Mouse (Mus musculus) testis, adult 2 months (tissue): ENCODE data around the gene Ttc17.

Experiments used
- CTCF ChIP-seq: fragments of 200-500 bp; IDR thresholded peaks from 2 replicates; pipeline ENCODE4 v1.5.1; 2012; ENCODE audit warnings: low read depth, mild to moderate bottlenecking, inconsistent platforms, low read length, moderate library complexity; ENCODE audit not compliant: control insufficient read depth, insufficient read depth, insufficient replicate concordance
- POLR2A ChIP-seq: fragments of 200-500 bp; IDR thresholded peaks from 2 replicates; pipeline ENCODE4 v1.6.1; 2012; ENCODE audit warnings: low read depth, mild to moderate bottlenecking, inconsistent platforms, low read length, moderate library complexity; ENCODE audit not compliant: control insufficient read depth

DNA sequence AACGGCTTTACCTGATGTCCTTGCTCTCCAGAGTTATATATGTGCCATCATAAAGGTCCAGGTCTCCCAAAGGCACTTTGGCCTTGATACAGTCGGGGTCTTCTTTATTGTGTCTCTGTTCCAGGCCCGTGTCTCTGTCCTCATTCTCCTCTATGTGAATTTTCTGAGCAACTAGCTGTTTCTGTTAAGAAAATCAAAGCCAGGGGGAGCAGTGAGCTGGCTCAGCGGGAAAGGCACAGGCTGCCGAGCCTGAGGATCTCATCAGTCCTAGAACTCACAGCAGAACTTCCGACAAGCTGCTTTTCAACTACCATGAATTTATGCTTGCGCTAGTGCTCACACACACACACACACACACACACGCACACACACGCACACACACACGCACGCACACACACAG is 27.8 kb downstream of the Ttc17 start:
- TF ChIP-seq CTCF: no peak
- no peak for TF ChIP-seq POLR2A
